Mouse (Mus musculus) olfactory bulb, adult 2 months (tissue): Measurements from ENCODE around the gene P3h4.

Experiments
- CTCF ChIP-seq: fragments of 200-500 bp; IDR thresholded peaks from 2 replicates; pipeline ENCODE4 v1.5.1; 2012; ENCODE audit warnings: low read depth, mild to moderate bottlenecking, low read length, moderate library complexity; ENCODE audit not compliant: insufficient read depth
- POLR2A ChIP-seq: fragments of 200-500 bp; IDR thresholded peaks from 2 replicates; pipeline ENCODE4 v1.6.1; 2012; ENCODE audit warnings: mild to moderate bottlenecking, low read depth, low read length, moderate library complexity; ENCODE audit not compliant: insufficient read depth

GRCm38 (mm10) chr11:100377989-100378388 lies 36.6 kb downstream of the P3h4 start:
- TF ChIP-seq POLR2A: no peak
- TF ChIP-seq CTCF: no peak
